Mouse (Mus musculus) liver, embryonic 14.5 days (tissue): Measurements from ENCODE around the gene Cnmd. TPM values are rescaled to one million over a fixed set of nuclear protein-coding genes. Genes with fewer than 3 reads are reported as not detected.

Experiments used
- ATAC-seq: fragments of 200-750 bp; cut with Nextera tagmentation; 2 replicates; pipeline ENCODE4 v1.8.0; 2017; ENCODE audit warnings: moderate number of reproducible peaks, mild to moderate bottlenecking, moderate library complexity; ENCODE audit not compliant: insufficient read depth
- DNase-seq, 3 experiments: peaks; one replicate each; pipeline ENCODE4 v3.0.0-alpha.2; 2012 to 2013; ENCODE audit warnings: low read depth in 3 of 3, low spot score in 3 of 3
- H3K27ac ChIP-seq: fragments of 300-500 bp; sonication (generic); 2 replicates; pipeline ENCODE4 v1.5.1; 2014; ENCODE audit warnings: moderate library complexity, mild to moderate bottlenecking, control low read depth, inconsistent platforms
- H3K27me3 ChIP-seq: fragments of 300-500 bp; sonication (generic); 2 replicates; pipeline ENCODE4 v1.6.1; 2014; ENCODE audit warnings: mild to moderate bottlenecking, low read length, moderate library complexity; ENCODE audit not compliant: control insufficient read depth, insufficient read depth
- H3K36me3 ChIP-seq: fragments of 300-500 bp; sonication (generic); replicated peaks from 2 replicates; pipeline ENCODE4 v1.6.1; 2014; ENCODE audit warnings: low read depth; ENCODE audit not compliant: control insufficient read depth, insufficient read depth
- H3K4me1 ChIP-seq, 2 experiments: fragments of 200-500 bp in 1 of 2; fragments of 300-500 bp in 1 of 2; sonication (generic) in 1 of 2; replicated peaks; 2 replicates each; pipeline ENCODE4 v1.6.1; 2012 to 2014; ENCODE audit warnings: antibody characterized with exemption in 1 of 2, inconsistent platforms in 1 of 2, low read length in 1 of 2; ENCODE audit not compliant: control insufficient read depth in 2 of 2, insufficient read depth in 2 of 2
- H3K4me2 ChIP-seq: fragments of 300-500 bp; sonication (generic); 2 replicates; pipeline ENCODE4 v1.6.1; 2014; ENCODE audit warnings: low read depth, mild to moderate bottlenecking, control low read depth, moderate library complexity
- H3K4me3 ChIP-seq, 2 experiments: fragments of 200-500 bp in 1 of 2; fragments of 300-500 bp in 1 of 2; sonication (generic) in 1 of 2; 2 replicates each; pipeline ENCODE4 v1.5.1; 2012 to 2014; ENCODE audit warnings: low read depth in 2 of 2, low read length in 2 of 2, mild to moderate bottlenecking in 2 of 2, control low read depth in 1 of 2, inconsistent platforms in 1 of 2, moderate library complexity in 1 of 2; ENCODE audit not compliant: insufficient read depth in 1 of 2
- H3K9ac ChIP-seq: fragments of 300-500 bp; sonication (generic); replicated peaks from 2 replicates; pipeline ENCODE4 v1.6.1; 2014; ENCODE audit warnings: mild to moderate bottlenecking, control low read depth, moderate library complexity
- H3K9me3 ChIP-seq: fragments of 300-500 bp; sonication (generic); 2 replicates; pipeline ENCODE4 v1.6.1; 2016; ENCODE audit warnings: low read length, mixed read lengths; ENCODE audit not compliant: control insufficient read depth
- CTCF ChIP-seq: IDR thresholded peaks from 2 replicates; pipeline ENCODE4 v1.5.1; 2016; ENCODE audit warnings: antibody characterized with exemption, low read depth, control low read depth
- EP300 ChIP-seq: IDR thresholded peaks from 2 replicates; pipeline ENCODE4 v1.6.1; 2016; ENCODE audit warnings: antibody characterized with exemption, low read depth
- WGBS: fragments of 180-500 bp; shearing (Covaris S2); extraction: QIAGEN DNeasy Blood & Tissue Kit; methylation state at CpG from one replicate; pipeline ENCODE4 v1.1.7; 2014; ENCODE audit not compliant: insufficient replicate concordance; 5-methylcytosine and 5-hydroxymethylcytosine counted together
- polyA plus RNA-seq, 2 experiments: library from polyadenylated mRNA; depleted of rRNA in 1 of 2; stranded (reverse) in 1 of 2; unstranded in 1 of 2; fragments of >200 nt; fragmentation: Nextera tagmentation in 1 of 2; extraction: Ambion mirVana in 1 of 2; gene quantifications; 2 replicates each; pipeline versions ENCODE4 v1.2.1 to v1.2.3; 2012 to 2014

The Cnmd gene
- polyA plus RNA-seq, 2 experiments = 0.06 TPM; not detected in 1

DNA sequence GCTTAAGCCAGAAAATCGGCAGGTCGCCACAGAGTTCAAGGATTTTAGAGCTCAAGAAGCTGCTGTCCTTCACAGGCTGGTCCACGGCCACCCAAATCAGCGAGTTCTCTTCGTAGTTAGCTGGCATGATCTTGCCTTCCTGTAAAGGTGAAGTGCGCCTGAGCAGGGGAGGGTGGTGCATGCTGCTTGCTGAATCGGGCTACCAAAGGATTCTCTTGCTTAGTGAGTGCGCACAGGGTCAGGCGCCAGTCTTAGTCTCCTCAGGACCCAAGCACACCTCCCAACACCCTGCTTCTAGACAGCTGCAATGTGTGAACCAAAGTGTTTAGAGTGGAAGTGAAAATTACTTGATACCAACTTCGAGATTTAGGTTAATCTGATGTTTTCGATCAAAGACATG is 16.6 kb downstream of the Cnmd start:
- DNase-seq = no peak
- no peaks in the 10 kb centered on the region for H3K4me1 ChIP-seq
- H3K36me3 ChIP-seq = no peaks in the 10 kb centered on the region
- H3K4me3 ChIP-seq = no peak overlapping the region
- no peak for ATAC-seq
- H3K27me3 ChIP-seq = no peaks in the 10 kb centered on the region
- H3K27ac ChIP-seq = no peak overlapping the region
- TF ChIP-seq CTCF = no peak
- no peak for TF ChIP-seq EP300
- no peaks in the 10 kb centered on the region for H3K9me3 ChIP-seq
- H3K4me2 ChIP-seq = no peak overlapping the region
- no peak overlapping the region for H3K9ac ChIP-seq
- 17% methylated on average over 11 of the region's 11 CpGs for WGBS

DNA sequence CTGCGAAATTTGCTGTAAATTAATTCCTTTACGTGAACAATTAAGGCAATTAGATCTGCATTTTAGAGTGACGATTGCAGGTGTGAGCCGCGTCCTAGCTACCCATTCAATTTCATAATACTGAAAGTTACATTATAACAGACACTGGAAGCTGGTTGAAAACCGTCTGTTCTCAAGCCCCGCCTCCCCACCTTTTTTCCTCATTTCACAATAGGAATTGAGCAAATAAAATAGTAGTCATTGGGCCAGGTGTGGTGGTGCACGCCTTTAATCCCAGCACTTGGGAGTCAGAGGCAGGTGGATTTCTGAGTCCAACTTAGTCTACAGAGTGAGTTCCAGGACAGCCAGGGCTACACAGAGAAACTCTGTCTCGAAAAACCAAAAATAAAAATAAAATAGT is 19.9 kb downstream of the Cnmd start:
- Histone ChIP-seq H3K4me3 (no peak overlapping the region), H3K9ac (no peak overlapping the region), H3K4me1 (no peaks in the 10 kb centered on the region), H3K36me3 (no peaks in the 10 kb centered on the region), H3K9me3 (no peaks in the 10 kb centered on the region), H3K27ac (no peak overlapping the region), H3K27me3 (no peaks in the 10 kb centered on the region), H3K4me2 (no peak overlapping the region)
- DNase-seq (no peak), ATAC-seq (no peak)
- TF ChIP-seq EP300 = no peak
- no peak for TF ChIP-seq CTCF
- 64% methylated on average over 9 of the region's 9 CpGs for WGBS

GRCm38 (mm10) chr14:79636814-79637213 is 25.2 kb downstream of the Cnmd start:
- H3K9me3 ChIP-seq = no peaks in the 10 kb centered on the region
- ATAC-seq (no peak), DNase-seq (no peak)
- H3K9ac ChIP-seq = no peak overlapping the region
- WGBS = 63% methylated on average over 4 of the region's 4 CpGs
- H3K27me3 ChIP-seq = no peaks in the 10 kb centered on the region
- TF ChIP-seq EP300 (no peak), CTCF (no peak)
- no peak overlapping the region for H3K4me3 ChIP-seq
- H3K27ac ChIP-seq = no peak overlapping the region
- no peaks in the 10 kb centered on the region for H3K36me3 ChIP-seq
- H3K4me2 ChIP-seq = no peak overlapping the region
- H3K4me1 ChIP-seq = no peaks in the 10 kb centered on the region

DNA sequence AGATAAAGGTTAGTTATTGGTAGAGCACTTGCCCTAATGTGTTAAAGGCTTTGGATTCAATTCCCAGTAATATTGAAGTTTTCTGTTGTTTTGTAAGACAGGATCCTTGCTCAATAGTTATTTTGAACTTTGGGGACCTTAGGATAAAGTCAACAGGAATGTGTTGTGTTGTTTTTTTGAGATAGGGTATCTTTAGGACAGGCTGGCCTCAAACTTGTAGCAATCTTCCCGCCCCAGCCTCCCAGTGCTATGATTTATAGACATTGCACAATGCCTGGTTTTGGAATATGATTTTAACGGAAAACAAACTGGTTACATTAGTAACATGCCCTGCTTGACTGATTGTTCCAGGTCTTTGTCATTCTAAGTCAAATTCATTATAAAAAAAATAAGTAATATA is 28.8 kb downstream of the Cnmd start:
- Histone ChIP-seq H3K36me3 (peaks cover 4% of the 10 kb centered on the region; the same call in 1 of the 2 replicates), H3K9ac (no peak overlapping the region), H3K9me3 (no peaks in the 10 kb centered on the region), H3K4me2 (no peak overlapping the region), H3K27me3 (no peaks in the 10 kb centered on the region), H3K27ac (no peak overlapping the region), H3K4me1 (no peaks in the 10 kb centered on the region), H3K4me3 (no peak overlapping the region)
- TF ChIP-seq EP300 (no peak), CTCF (no peak)
- ATAC-seq (no peak), DNase-seq (no peak)
- 70% methylated on average over 2 of the region's 2 CpGs for WGBS

DNA sequence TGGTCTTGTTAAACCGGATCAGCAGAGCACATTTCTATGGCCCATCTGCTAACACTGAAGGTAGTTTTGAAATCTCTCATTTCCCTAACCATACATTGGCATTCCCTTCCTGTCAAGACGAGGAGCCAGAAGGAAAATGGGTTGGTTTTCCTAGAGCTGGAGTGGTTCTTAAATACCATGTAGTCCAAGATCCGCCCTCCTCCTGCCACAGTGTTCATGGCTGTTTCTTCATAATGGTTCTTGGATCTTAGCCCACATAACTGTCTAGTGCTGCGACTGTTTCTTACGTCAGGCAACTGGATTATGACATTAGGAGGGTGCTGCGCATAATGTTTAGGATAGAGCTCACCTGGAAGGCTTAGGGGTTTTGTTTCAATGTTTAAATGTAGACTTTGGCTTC is 29.6 kb downstream of the Cnmd start:
- Histone ChIP-seq H3K36me3 (peaks cover 6% of the 10 kb centered on the region; the same call in 1 of the 2 replicates), H3K27ac (no peak overlapping the region), H3K9me3 (no peaks in the 10 kb centered on the region), H3K4me2 (no peak overlapping the region), H3K4me3 (no peak overlapping the region), H3K27me3 (no peaks in the 10 kb centered on the region), H3K4me1 (no peaks in the 10 kb centered on the region), H3K9ac (no peak overlapping the region)
- ATAC-seq (no peak), DNase-seq (no peak)
- 77% methylated on average over 6 of the region's 6 CpGs for WGBS
- TF ChIP-seq EP300 (no peak), CTCF (no peak)
